Mouse (Mus musculus): Measurements from ENCODE around the gene Irf1. TPM values are rescaled to one million over a fixed set of nuclear protein-coding genes. Genes with fewer than 3 reads are reported as not detected.
A peak's percentile ranks its signal among the peaks of the same experiment; 100 is the strongest.

The Irf1 gene
- polyA plus RNA-seq, 1 experiment from 2014 or later, result 52.5 TPM

- DNase-seq (ENCODE audit: low spot score) (peak; percentile 29), ATAC-seq (no peak)
- Histone ChIP-seq H3K4me1 (ENCODE audit: insufficient read depth, low read depth, low read length) (peaks cover 12% of the 10 kb centered on the region; the same call in 1 of the 2 replicates), H3K4me3 (ENCODE audit: low read depth, low read length) (no peak overlapping the region), H3K9me3 (ENCODE audit: low read length) (no peaks in the 10 kb centered on the region), H3K9ac (replicated peaks; ENCODE audit: low read depth) (no peak overlapping the region), H3K27me3 (replicated peaks; ENCODE audit: insufficient read depth, low read length) (no peaks in the 10 kb centered on the region), H3K4me2 (replicated peaks; ENCODE audit: low read depth, low read length) (no peak overlapping the region), H3K36me3 (ENCODE audit: insufficient read depth, low read length) (no peaks in the 10 kb centered on the region), H3K27ac (ENCODE audit: low read length) (no peak overlapping the region)
- WGBS, result 29% methylated on average over 3 of the region's 3 CpGs
- TF ChIP-seq CTCF (IDR thresholded peaks at IDR 0.05) (no peak), EP300 (IDR thresholded peaks at IDR 0.05) (0 out of 2 replicates have a peak, but pooled peaks have one; percentile 8)
Measured at GRCm38 (mm10) chr11:53814810-53815209, 45.0 kb downstream of the Irf1 start.

GRCm38 (mm10) chr11:53816841-53817375 is 47.1 kb downstream of the Irf1 start:
- no peak for TF ChIP-seq CTCF (IDR thresholded peaks at IDR 0.05)
- TF ChIP-seq EP300 (IDR thresholded peaks at IDR 0.05), result no peak
- DNase-seq (ENCODE audit: low spot score), result no peak

GRCm38 (mm10) chr11:53818794-53819193 is 49.0 kb downstream of the Irf1 start:
- Histone ChIP-seq H3K4me1 (ENCODE audit: insufficient read depth, low read depth, low read length) (peaks cover 4% of the 10 kb centered on the region; the same call in 1 of the 2 replicates), H3K36me3 (ENCODE audit: insufficient read depth, low read length) (no peaks in the 10 kb centered on the region), H3K9me3 (ENCODE audit: low read length) (no peaks in the 10 kb centered on the region), H3K4me3 (ENCODE audit: low read depth, low read length) (no peak overlapping the region), H3K27ac (ENCODE audit: low read length) (no peak overlapping the region), H3K27me3 (replicated peaks; ENCODE audit: insufficient read depth, low read length) (no peaks in the 10 kb centered on the region), H3K4me2 (replicated peaks; ENCODE audit: low read depth, low read length) (no peak overlapping the region), H3K9ac (replicated peaks; ENCODE audit: low read depth) (no peak overlapping the region)
- no peak for TF ChIP-seq EP300 (IDR thresholded peaks at IDR 0.05)
- TF ChIP-seq CTCF (IDR thresholded peaks at IDR 0.05), result no peak
- WGBS, result 43% methylated on average over 6 of the region's 6 CpGs
- DNase-seq (ENCODE audit: low spot score), result peak; percentile 61
- ATAC-seq, result peak; percentile 85

More at GRCm38 (mm10) chr11:53816841-53817375, 47.1 kb downstream of the Irf1 start:
- Histone ChIP-seq H3K27me3 (replicated peaks; ENCODE audit: insufficient read depth, low read length) (no peaks in the 10 kb centered on the region), H3K27ac (ENCODE audit: low read length) (no peak overlapping the region), H3K36me3 (ENCODE audit: insufficient read depth, low read length) (no peaks in the 10 kb centered on the region), H3K4me2 (replicated peaks; ENCODE audit: low read depth, low read length) (no peak overlapping the region), H3K9ac (replicated peaks; ENCODE audit: low read depth) (no peak overlapping the region), H3K9me3 (ENCODE audit: low read length) (no peaks in the 10 kb centered on the region), H3K4me3 (ENCODE audit: low read depth, low read length) (no peak overlapping the region), H3K4me1 (ENCODE audit: insufficient read depth, low read depth, low read length) (peaks cover 4% of the 10 kb centered on the region; the same call in 1 of the 2 replicates)
- WGBS, result 89% methylated on average over 5 of the region's 5 CpGs
- no peak for ATAC-seq

GRCm38 (mm10) chr11:53819511-53819910 is 49.7 kb downstream of the Irf1 start:
- 92% methylated on average over 6 of the region's 6 CpGs for WGBS

GRCm38 (mm10) chr11:53820516-53821170 is 50.8 kb downstream of the Irf1 start:
- H3K9ac ChIP-seq (replicated peaks; ENCODE audit: low read depth), result no peak overlapping the region

More at GRCm38 (mm10) chr11:53819511-53819910, 49.7 kb downstream of the Irf1 start:
- Histone ChIP-seq H3K9me3 (ENCODE audit: low read length) (no peaks in the 10 kb centered on the region), H3K4me3 (ENCODE audit: low read depth, low read length) (no peak overlapping the region), H3K9ac (replicated peaks; ENCODE audit: low read depth) (no peak overlapping the region), H3K4me1 (ENCODE audit: insufficient read depth, low read depth, low read length) (peaks cover 4% of the 10 kb centered on the region; the same call in 1 of the 2 replicates), H3K27me3 (replicated peaks; ENCODE audit: insufficient read depth, low read length) (no peaks in the 10 kb centered on the region), H3K4me2 (replicated peaks; ENCODE audit: low read depth, low read length) (no peak overlapping the region), H3K27ac (ENCODE audit: low read length) (no peak overlapping the region), H3K36me3 (ENCODE audit: insufficient read depth, low read length) (no peaks in the 10 kb centered on the region)
- ATAC-seq (no peak), DNase-seq (ENCODE audit: low spot score) (no peak)
- TF ChIP-seq CTCF (IDR thresholded peaks at IDR 0.05) (no peak), EP300 (IDR thresholded peaks at IDR 0.05) (no peak)

GRCm38 (mm10) chr11:53821230-53821944 is 51.6 kb downstream of the Irf1 start:
- H3K36me3 ChIP-seq (ENCODE audit: insufficient read depth, low read length), result no peaks in the 10 kb centered on the region
- no peak overlapping the region for H3K4me2 ChIP-seq (replicated peaks; ENCODE audit: low read depth, low read length)
- H3K9me3 ChIP-seq (ENCODE audit: low read length), result no peaks in the 10 kb centered on the region
- TF ChIP-seq CTCF (IDR thresholded peaks at IDR 0.05) (no peak), EP300 (IDR thresholded peaks at IDR 0.05) (no peak)
- H3K27ac ChIP-seq (ENCODE audit: low read length), result no peak overlapping the region
- DNase-seq (ENCODE audit: low spot score) (no peak), ATAC-seq (no peak)
- no peak overlapping the region for H3K4me3 ChIP-seq (ENCODE audit: low read depth, low read length)
- 84% methylated on average over 11 of the region's 11 CpGs for WGBS
- no peak overlapping the region for H3K9ac ChIP-seq (replicated peaks; ENCODE audit: low read depth)
- no peaks in the 10 kb centered on the region for H3K27me3 ChIP-seq (replicated peaks; ENCODE audit: insufficient read depth, low read length)
- peaks cover 4% of the 10 kb centered on the region; the same call in 1 of the 2 replicates for H3K4me1 ChIP-seq (ENCODE audit: insufficient read depth, low read depth, low read length)

More at GRCm38 (mm10) chr11:53820516-53821170, 50.8 kb downstream of the Irf1 start:
- DNase-seq (ENCODE audit: low spot score) (no peak), ATAC-seq (no peak)
- H3K36me3 ChIP-seq (ENCODE audit: insufficient read depth, low read length), result no peaks in the 10 kb centered on the region
- H3K9me3 ChIP-seq (ENCODE audit: low read length), result no peaks in the 10 kb centered on the region
- no peak for TF ChIP-seq EP300 (IDR thresholded peaks at IDR 0.05)
- no peak for TF ChIP-seq CTCF (IDR thresholded peaks at IDR 0.05)
- no peak overlapping the region for H3K27ac ChIP-seq (ENCODE audit: low read length)
- H3K4me3 ChIP-seq (ENCODE audit: low read depth, low read length), result no peak overlapping the region
- no peak overlapping the region for H3K4me2 ChIP-seq (replicated peaks; ENCODE audit: low read depth, low read length)
- H3K27me3 ChIP-seq (replicated peaks; ENCODE audit: insufficient read depth, low read length), result no peaks in the 10 kb centered on the region
- peaks cover 4% of the 10 kb centered on the region; the same call in 1 of the 2 replicates for H3K4me1 ChIP-seq (ENCODE audit: insufficient read depth, low read depth, low read length)
- 88% methylated on average over 13 of the region's 13 CpGs for WGBS
